Mouse (Mus musculus): Measurements from ENCODE around the gene Calhm5. TPM values are rescaled to one million over a fixed set of nuclear protein-coding genes. Genes with fewer than 3 reads are reported as not detected.

Calhm5 gene
- polyA plus RNA-seq, 1 experiment, result 0.13 TPM

- Histone ChIP-seq H3K27me3 (ENCODE audit: control insufficient read depth, insufficient read depth, insufficient read length) (no peaks in the 10 kb centered on the region), H3ac (ENCODE audit: control insufficient read depth, insufficient read length, low read depth) (no peak overlapping the region), H3K79me2 (ENCODE audit: control insufficient read depth, insufficient read depth) (no peaks in the 10 kb centered on the region), H3K4me3 (ENCODE audit: insufficient read depth, poor library complexity, severe bottlenecking) (no peak overlapping the region), H3K36me3 (ENCODE audit: control insufficient read depth, insufficient read depth) (no peaks in the 10 kb centered on the region), H3K79me3 (ENCODE audit: low read depth) (no peaks in the 10 kb centered on the region)
- TF ChIP-seq FOSL1 (IDR thresholded peaks at IDR 0.05; ENCODE audit: insufficient read depth, low read length, poor library complexity, severe bottlenecking) (no peak), MYOD1 (IDR thresholded peaks at IDR 0.05; ENCODE audit: control insufficient read depth, insufficient read length, low read depth) (no peak), USF1 (IDR thresholded peaks at IDR 0.05; ENCODE audit: low read depth) (no peak), MAX (IDR thresholded peaks at IDR 0.05) (no peak), CTCF (IDR thresholded peaks at IDR 0.05; ENCODE audit: control insufficient read depth, insufficient read depth, insufficient read length) (no peak)
These were observed 20.8 kb upstream of the Calhm5 start for GRCm38 (mm10) chr10:34117131-34117530.

- Histone ChIP-seq H3K79me3 (ENCODE audit: low read depth) (no peaks in the 10 kb centered on the region), H3K27me3 (ENCODE audit: control insufficient read depth, insufficient read depth, insufficient read length) (no peaks in the 10 kb centered on the region), H3K4me3 (ENCODE audit: insufficient read depth, poor library complexity, severe bottlenecking) (no peak overlapping the region), H3K36me3 (ENCODE audit: control insufficient read depth, insufficient read depth) (no peaks in the 10 kb centered on the region), H3K79me2 (ENCODE audit: control insufficient read depth, insufficient read depth) (no peaks in the 10 kb centered on the region), H3ac (ENCODE audit: control insufficient read depth, insufficient read length, low read depth) (no peak overlapping the region)
- TF ChIP-seq MYOG (IDR thresholded peaks at IDR 0.05; ENCODE audit: control insufficient read depth, extremely low read depth, insufficient read length) (no peak), CEBPB (IDR thresholded peaks at IDR 0.05; ENCODE audit: low read depth) (no peak), USF1 (IDR thresholded peaks at IDR 0.05; ENCODE audit: low read depth) (no peak), FOSL1 (IDR thresholded peaks at IDR 0.05; ENCODE audit: insufficient read depth, low read length, poor library complexity, severe bottlenecking) (no peak), MYOD1 (IDR thresholded peaks at IDR 0.05; ENCODE audit: control insufficient read depth, insufficient read length, low read depth) (no peak), MAX (IDR thresholded peaks at IDR 0.05) (no peak), CTCF (IDR thresholded peaks at IDR 0.05; ENCODE audit: control insufficient read depth, insufficient read depth, insufficient read length) (no peak)
These were observed 15.8 kb upstream of the Calhm5 start for GRCm38 (mm10) chr10:34111964-34112738.

- H3K4me3 ChIP-seq (ENCODE audit: insufficient read depth, poor library complexity, severe bottlenecking), result no peak overlapping the region
- no peak overlapping the region for H3ac ChIP-seq (ENCODE audit: control insufficient read depth, insufficient read length, low read depth)
- H3K79me2 ChIP-seq (ENCODE audit: control insufficient read depth, insufficient read depth), result no peaks in the 10 kb centered on the region
- no peak for TF ChIP-seq FOSL1 (IDR thresholded peaks at IDR 0.05; ENCODE audit: insufficient read depth, low read length, poor library complexity, severe bottlenecking)
- no peak for TF ChIP-seq MAX (IDR thresholded peaks at IDR 0.05)
- no peak for TF ChIP-seq MYOG (IDR thresholded peaks at IDR 0.05; ENCODE audit: control insufficient read depth, extremely low read depth, insufficient read length)
- no peak for TF ChIP-seq MYOD1 (IDR thresholded peaks at IDR 0.05; ENCODE audit: control insufficient read depth, insufficient read length, low read depth)
- no peak for TF ChIP-seq USF1 (IDR thresholded peaks at IDR 0.05; ENCODE audit: low read depth)
- no peak for TF ChIP-seq CEBPB (IDR thresholded peaks at IDR 0.05; ENCODE audit: low read depth)
- TF ChIP-seq CTCF (IDR thresholded peaks at IDR 0.05; ENCODE audit: control insufficient read depth, insufficient read depth, insufficient read length), result no peak
- H3K36me3 ChIP-seq (ENCODE audit: control insufficient read depth, insufficient read depth), result no peaks in the 10 kb centered on the region
- H3K79me3 ChIP-seq (ENCODE audit: low read depth), result no peaks in the 10 kb centered on the region
- H3K27me3 ChIP-seq (ENCODE audit: control insufficient read depth, insufficient read depth, insufficient read length), result no peaks in the 10 kb centered on the region
These were observed 14.6 kb upstream of the Calhm5 start for GRCm38 (mm10) chr10:34110863-34111465.

GRCm38 (mm10) chr10:34095964-34096363 lies 355 bp downstream of the Calhm5 start:
- no peak overlapping the region for H3ac ChIP-seq (ENCODE audit: control insufficient read depth, insufficient read length, low read depth)
- no peaks in the 10 kb centered on the region for H3K36me3 ChIP-seq (ENCODE audit: control insufficient read depth, insufficient read depth)
- no peak overlapping the region for H3K4me3 ChIP-seq (ENCODE audit: insufficient read depth, poor library complexity, severe bottlenecking)
- H3K79me3 ChIP-seq (ENCODE audit: low read depth), result no peaks in the 10 kb centered on the region
- H3K79me2 ChIP-seq (ENCODE audit: control insufficient read depth, insufficient read depth), result no peaks in the 10 kb centered on the region
- no peaks in the 10 kb centered on the region for H3K27me3 ChIP-seq (ENCODE audit: control insufficient read depth, insufficient read depth, insufficient read length)
- TF ChIP-seq MYOG (IDR thresholded peaks at IDR 0.05; ENCODE audit: control insufficient read depth, extremely low read depth, insufficient read length), result no peak
- TF ChIP-seq MYOD1 (IDR thresholded peaks at IDR 0.05; ENCODE audit: control insufficient read depth, insufficient read length, low read depth), result no peak
- TF ChIP-seq USF1 (IDR thresholded peaks at IDR 0.05; ENCODE audit: low read depth), result no peak

GRCm38 (mm10) chr10:34095147-34095546 lies 1.2 kb downstream of the Calhm5 start:
- Histone ChIP-seq H3ac (ENCODE audit: control insufficient read depth, insufficient read length, low read depth) (no peak overlapping the region), H3K4me3 (ENCODE audit: insufficient read depth, poor library complexity, severe bottlenecking) (no peak overlapping the region), H3K27me3 (ENCODE audit: control insufficient read depth, insufficient read depth, insufficient read length) (no peaks in the 10 kb centered on the region), H3K79me2 (ENCODE audit: control insufficient read depth, insufficient read depth) (no peaks in the 10 kb centered on the region), H3K79me3 (ENCODE audit: low read depth) (no peaks in the 10 kb centered on the region), H3K36me3 (ENCODE audit: control insufficient read depth, insufficient read depth) (no peaks in the 10 kb centered on the region)
- TF ChIP-seq USF1 (IDR thresholded peaks at IDR 0.05; ENCODE audit: low read depth) (no peak), MAX (IDR thresholded peaks at IDR 0.05) (no peak), MYOG (IDR thresholded peaks at IDR 0.05; ENCODE audit: control insufficient read depth, extremely low read depth, insufficient read length) (no peak), CTCF (IDR thresholded peaks at IDR 0.05; ENCODE audit: control insufficient read depth, insufficient read depth, insufficient read length) (no peak), FOSL1 (IDR thresholded peaks at IDR 0.05; ENCODE audit: insufficient read depth, low read length, poor library complexity, severe bottlenecking) (no peak), MYOD1 (IDR thresholded peaks at IDR 0.05; ENCODE audit: control insufficient read depth, insufficient read length, low read depth) (no peak), CEBPB (IDR thresholded peaks at IDR 0.05; ENCODE audit: low read depth) (no peak)
